Mouse (Mus musculus) midbrain, embryonic 13.5 days (tissue): ENCODE results near the gene Parg. TPM values are rescaled to one million over a fixed set of nuclear protein-coding genes. Genes with fewer than 3 reads are reported as not detected.
A peak's percentile ranks its signal among the peaks of the same experiment; 100 is the strongest.

Source experiments
- ATAC-seq: fragments of 200-750 bp; cut with Nextera tagmentation; 2 replicates; pipeline ENCODE4 v1.8.0; 2017; ENCODE audit warnings: mild to moderate bottlenecking, moderate TSS enrichment, moderate library complexity
- H3K27ac ChIP-seq: fragments of 300-500 bp; sonication (generic); 2 replicates; pipeline ENCODE4 v1.5.1; 2015; ENCODE audit warnings: inconsistent platforms, mild to moderate bottlenecking, moderate library complexity
- H3K27me3 ChIP-seq: fragments of 300-500 bp; sonication (generic); 2 replicates; pipeline ENCODE4 v1.6.1; 2015; ENCODE audit warnings: mild to moderate bottlenecking, inconsistent platforms
- H3K36me3 ChIP-seq: fragments of 300-500 bp; sonication (generic); 2 replicates; pipeline ENCODE4 v1.6.1; 2015; ENCODE audit warnings: mild to moderate bottlenecking, inconsistent platforms
- H3K4me1 ChIP-seq: fragments of 300-500 bp; sonication (generic); replicated peaks from 2 replicates; pipeline ENCODE4 v1.6.1; 2015; ENCODE audit warnings: inconsistent platforms
- H3K4me2 ChIP-seq: fragments of 300-500 bp; sonication (generic); replicated peaks from 2 replicates; pipeline ENCODE4 v1.6.1; 2015; ENCODE audit warnings: moderate library complexity, mild to moderate bottlenecking, inconsistent platforms
- H3K4me3 ChIP-seq: fragments of 300-500 bp; sonication (generic); replicated peaks from 2 replicates; pipeline ENCODE4 v1.5.1; 2015; ENCODE audit warnings: mild to moderate bottlenecking, inconsistent platforms
- H3K9ac ChIP-seq: fragments of 300-500 bp; sonication (generic); replicated peaks from 2 replicates; pipeline ENCODE4 v1.6.1; 2015; ENCODE audit warnings: mild to moderate bottlenecking, inconsistent platforms
- H3K9me3 ChIP-seq: fragments of 300-500 bp; sonication (generic); 2 replicates; pipeline ENCODE4 v1.6.1; 2016; ENCODE audit warnings: mild to moderate bottlenecking, inconsistent platforms
- WGBS: fragments of 180-500 bp; shearing (Covaris S2); methylation state at CpG from one replicate; pipeline ENCODE4 v1.1.7; 2015; 5-methylcytosine and 5-hydroxymethylcytosine counted together
- polyA plus RNA-seq: library from polyadenylated mRNA; unstranded; fragments of >200 nt; fragmentation: Nextera tagmentation; extraction: Ambion mirVana; gene quantifications from 2 replicates; pipeline ENCODE4 v1.2.1, GENCODE M21; 2015

Parg gene
- polyA plus RNA-seq, 1 experiment from 2014 or later: 44.3 TPM

DNA sequence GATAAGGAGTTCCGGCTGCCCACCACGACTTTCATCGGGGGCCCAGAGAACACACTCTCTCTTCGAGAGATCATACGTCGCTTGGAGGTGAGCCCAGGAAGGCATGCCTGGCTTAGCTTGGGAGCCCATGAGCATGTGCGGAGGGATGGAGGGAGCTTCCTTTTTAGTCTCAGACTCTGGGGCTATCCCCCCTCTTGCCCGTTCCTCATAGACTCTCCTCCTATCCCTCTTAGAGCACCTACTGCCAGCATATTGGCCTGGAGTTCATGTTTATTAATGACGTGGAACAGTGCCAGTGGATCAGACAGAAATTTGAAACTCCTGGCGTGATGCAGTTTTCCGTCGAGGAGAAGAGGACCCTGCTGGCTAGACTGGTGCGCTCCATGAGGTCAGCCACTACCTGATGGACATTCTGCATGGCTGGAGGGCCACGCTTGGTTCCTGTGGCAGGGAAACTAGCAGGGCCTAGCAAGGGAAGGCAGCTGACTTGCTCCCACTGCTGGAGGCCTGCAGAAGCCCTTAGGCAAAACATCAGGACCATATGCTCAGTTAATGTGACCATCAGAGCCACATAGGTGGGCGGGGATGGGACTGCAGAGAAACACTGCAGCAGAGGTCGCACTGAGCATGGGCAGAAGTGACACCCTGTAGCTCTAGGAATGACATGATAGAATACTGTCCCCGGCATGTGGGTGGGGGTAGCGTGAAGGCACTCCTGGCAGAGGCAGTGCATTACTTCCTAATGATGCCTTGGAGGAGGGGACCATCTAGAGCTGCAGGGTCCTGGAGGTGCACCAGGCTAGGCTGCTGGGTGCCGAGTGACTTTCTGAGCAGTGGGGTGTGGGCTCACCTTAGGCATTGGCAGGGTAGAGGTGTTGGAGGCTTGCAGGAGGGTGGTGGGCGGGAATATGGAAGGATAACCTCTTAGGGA is 131.0 kb downstream of the Parg start:
- Histone ChIP-seq H3K27ac (no peak overlapping the region), H3K9ac (no peak overlapping the region), H3K9me3 (no peaks in the 10 kb centered on the region), H3K27me3 (no peaks in the 10 kb centered on the region), H3K4me3 (no peak overlapping the region), H3K4me2 (no peak overlapping the region), H3K4me1 (peaks cover 9% of the 10 kb centered on the region; the same call in 1 of the 2 replicates), H3K36me3 (peaks cover 45% of the 10 kb centered on the region)
- peak; percentile 58 for ATAC-seq
- 81% methylated on average over 20 of the region's 20 CpGs for WGBS

DNA sequence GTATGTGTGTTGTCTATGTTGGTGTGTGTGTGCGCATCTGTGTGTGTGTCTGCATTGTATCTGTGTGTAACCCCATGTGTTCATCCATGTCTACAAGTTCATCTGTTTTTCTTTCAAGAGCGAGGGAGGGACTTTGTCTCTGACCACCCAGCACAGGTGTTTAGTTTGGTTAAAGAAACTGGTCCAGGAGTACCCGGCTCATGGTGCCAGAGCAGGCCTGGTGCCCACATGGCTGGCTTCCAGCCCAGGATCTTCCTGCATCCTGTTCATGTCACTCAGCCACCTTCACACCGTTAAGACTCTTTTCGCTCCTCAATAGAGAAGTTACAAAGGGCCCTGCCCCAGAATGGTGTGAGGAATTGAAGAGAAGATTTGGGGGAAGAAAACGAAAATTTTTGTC is 134.3 kb downstream of the Parg start:
- no peak overlapping the region for H3K4me2 ChIP-seq
- no peak overlapping the region for H3K4me3 ChIP-seq
- peaks cover 9% of the 10 kb centered on the region; the same call in 1 of the 2 replicates for H3K4me1 ChIP-seq
- no peak overlapping the region for H3K9ac ChIP-seq
- H3K27me3 ChIP-seq: no peaks in the 10 kb centered on the region
- H3K36me3 ChIP-seq: peaks cover 77% of the 10 kb centered on the region
- H3K9me3 ChIP-seq: no peaks in the 10 kb centered on the region
- ATAC-seq: no peak
- no peak overlapping the region for H3K27ac ChIP-seq
- WGBS: 85% methylated on average over 6 of the region's 6 CpGs

DNA sequence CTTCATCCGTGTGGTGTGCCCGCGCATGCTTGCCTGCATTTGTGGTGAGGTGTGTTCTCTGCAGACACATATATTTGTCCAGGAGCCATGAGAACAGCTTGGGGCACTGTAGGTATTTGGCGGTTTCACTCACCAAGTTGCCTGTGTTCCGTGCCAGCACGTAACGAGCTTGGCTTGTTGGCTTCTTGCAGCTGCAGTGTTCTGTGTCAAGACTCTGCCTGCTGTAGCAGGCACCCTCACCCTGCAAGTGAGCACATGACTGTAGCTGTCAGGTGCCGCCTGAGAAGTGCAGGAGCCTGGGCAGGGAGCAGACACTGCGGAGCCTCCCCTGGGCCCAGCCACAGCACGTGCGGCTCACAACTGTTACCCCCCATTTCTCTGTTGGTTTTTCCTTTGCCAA is 134.8 kb downstream of the Parg start:
- Histone ChIP-seq H3K36me3 (peaks cover 83% of the 10 kb centered on the region), H3K4me3 (no peak overlapping the region), H3K9me3 (no peaks in the 10 kb centered on the region), H3K4me2 (no peak overlapping the region), H3K9ac (no peak overlapping the region), H3K27me3 (no peaks in the 10 kb centered on the region), H3K4me1 (peaks cover 9% of the 10 kb centered on the region; the same call in 1 of the 2 replicates), H3K27ac (no peak overlapping the region)
- WGBS: 89% methylated on average over 11 of the region's 11 CpGs
- no peak for ATAC-seq

DNA sequence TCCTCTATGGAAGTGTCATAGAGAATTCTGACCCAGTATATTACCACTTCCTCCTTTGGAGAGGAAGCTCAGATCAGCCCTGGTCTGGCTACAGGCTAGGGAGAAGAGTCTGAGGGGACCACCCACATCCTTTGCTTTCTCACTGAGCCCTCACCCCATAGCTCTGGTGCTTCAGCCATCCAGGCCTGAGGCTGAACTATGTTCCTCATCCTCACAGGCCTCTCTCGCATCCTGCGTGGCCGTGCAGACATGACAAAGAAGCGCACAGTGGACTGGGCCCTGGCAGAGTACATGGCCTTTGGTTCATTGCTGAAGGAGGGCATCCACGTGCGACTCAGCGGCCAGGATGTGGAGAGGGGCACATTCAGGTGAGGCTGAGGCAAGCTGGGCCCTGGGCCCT is 140.1 kb downstream of the Parg start:
- Histone ChIP-seq H3K36me3 (peaks cover 95% of the 10 kb centered on the region), H3K4me1 (no peaks in the 10 kb centered on the region), H3K27ac (no peak overlapping the region), H3K4me3 (no peak overlapping the region), H3K27me3 (no peaks in the 10 kb centered on the region), H3K9me3 (no peaks in the 10 kb centered on the region), H3K4me2 (no peak overlapping the region), H3K9ac (no peak overlapping the region)
- no peak for ATAC-seq
- 94% methylated on average over 7 of the region's 7 CpGs for WGBS

DNA sequence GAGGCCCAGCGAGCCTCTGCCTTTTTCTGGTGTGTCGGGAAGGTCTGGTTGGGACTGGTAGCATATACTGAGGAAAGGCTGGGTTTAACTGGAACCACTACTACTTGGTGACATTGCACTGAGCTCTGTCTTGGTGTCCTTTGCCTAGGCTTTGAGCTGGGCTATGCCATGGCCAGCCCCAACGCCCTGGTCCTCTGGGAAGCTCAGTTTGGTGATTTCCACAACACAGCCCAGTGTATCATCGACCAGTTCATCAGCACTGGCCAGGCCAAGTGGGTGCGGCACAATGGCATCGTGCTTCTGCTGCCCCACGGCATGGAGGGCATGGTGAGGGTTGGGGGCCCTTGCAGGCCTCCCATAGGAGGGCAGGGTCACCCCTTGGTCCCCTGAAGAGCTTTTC is 142.4 kb downstream of the Parg start:
- H3K27me3 ChIP-seq: no peaks in the 10 kb centered on the region
- no peak overlapping the region for H3K4me3 ChIP-seq
- H3K4me1 ChIP-seq: no peaks in the 10 kb centered on the region
- no peak overlapping the region for H3K27ac ChIP-seq
- peaks cover 88% of the 10 kb centered on the region for H3K36me3 ChIP-seq
- WGBS: 88% methylated on average over 7 of the region's 7 CpGs
- H3K4me2 ChIP-seq: no peak overlapping the region
- no peak for ATAC-seq
- H3K9ac ChIP-seq: no peak overlapping the region
- no peaks in the 10 kb centered on the region for H3K9me3 ChIP-seq

DNA sequence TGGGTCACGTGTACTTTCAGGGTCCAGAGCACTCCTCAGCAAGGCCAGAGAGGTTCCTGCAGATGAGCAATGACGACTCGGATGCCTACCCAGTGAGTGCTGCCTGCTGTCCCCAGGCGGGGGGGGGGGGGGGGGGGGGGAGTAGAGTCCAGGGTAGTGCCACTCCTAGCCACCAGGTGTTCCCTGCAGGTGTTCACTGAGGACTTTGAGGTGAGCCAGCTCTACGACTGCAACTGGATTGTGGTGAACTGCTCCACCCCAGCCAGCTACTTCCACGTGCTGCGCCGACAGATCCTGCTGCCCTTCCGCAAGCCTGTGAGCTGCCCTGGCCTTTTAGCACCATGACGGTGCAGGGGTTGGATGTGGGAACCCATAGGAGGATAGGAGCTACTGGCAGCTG is 142.9 kb downstream of the Parg start:
- ATAC-seq: no peak
- no peak overlapping the region for H3K27ac ChIP-seq
- peaks cover 86% of the 10 kb centered on the region for H3K36me3 ChIP-seq
- no peaks in the 10 kb centered on the region for H3K4me1 ChIP-seq
- no peak overlapping the region for H3K4me2 ChIP-seq
- no peak overlapping the region for H3K9ac ChIP-seq
- WGBS: 85% methylated on average over 9 of the region's 10 CpGs
- no peak overlapping the region for H3K4me3 ChIP-seq
- H3K27me3 ChIP-seq: no peaks in the 10 kb centered on the region
- no peaks in the 10 kb centered on the region for H3K9me3 ChIP-seq

Other genes with a start within 250 kb of the Parg start
- 0.06 and 0.23 TPM in 2 replicates for gene Galnt15, start 173.0 kb upstream of the Parg start, polyA plus RNA-seq
- gene Oxnad1, start 116.6 kb upstream of the Parg start, polyA plus RNA-seq: 21.0 and 27.2 TPM in 2 replicates
- gene Dph3, start 116.2 kb upstream of the Parg start, polyA plus RNA-seq: 73.9 and 82.5 TPM in 2 replicates
- not detected in 2 replicates for gene Msmb, start 59.9 kb upstream of the Parg start, polyA plus RNA-seq
- 89.7 and 93.6 TPM in 2 replicates for gene Ncoa4, start 42.1 kb upstream of the Parg start, polyA plus RNA-seq
- 215 and 223 TPM in 2 replicates for gene Timm23, start 51 bp upstream of the Parg start, polyA plus RNA-seq
- 25.9 and 29.6 TPM in 2 replicates for gene Ogdhl, start 120.1 kb downstream of the Parg start, polyA plus RNA-seq
- gene 1700024G13Rik, start 186.4 kb downstream of the Parg start, polyA plus RNA-seq: 0.32 TPM in 1 of 2 replicates, not detected in the other